In the genomic region with DNA sequence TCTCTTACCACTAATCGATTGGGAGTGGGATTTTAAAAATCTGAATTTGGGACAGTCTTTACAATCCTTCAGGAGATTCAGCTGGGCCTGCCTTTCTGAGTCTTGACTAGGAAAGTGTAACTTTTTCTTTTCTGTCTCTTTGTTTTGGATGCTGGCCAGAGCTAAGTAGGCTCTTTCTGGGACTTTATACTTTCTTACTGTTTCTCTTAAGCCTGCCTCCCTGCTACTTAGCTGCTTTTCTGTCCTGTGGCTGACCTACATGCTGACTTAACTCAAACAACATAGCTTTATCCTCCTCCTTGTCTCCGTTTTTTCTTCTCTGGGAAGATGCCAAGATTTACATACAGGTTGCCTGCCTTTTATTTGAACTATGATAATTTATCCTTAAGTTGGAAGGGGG, we compare ENCODE assay signal across 14 mouse cellular contexts. TPM values are rescaled to one million over a fixed set of nuclear protein-coding genes. Genes with fewer than 3 reads are reported as not detected.
DNase-seq lines count a peak whose midpoint lies in the region; ATAC-seq and TF ChIP-seq lines count a peak whose summit lies in the region.
"Had no signal": no experiment of that assay in that cellular context is flagged by ENCODE, and none has a peak within 500 bp of the region (broad histone marks: within the 10 kb centered on the region; RNA-seq: fewer than 3 reads in every experiment).

No protein-coding gene starts in this region.

- H3K4me2 ChIP-seq in heart, embryonic 11.5 days, result no peak overlapping the region
- no peak overlapping the region for H3K4me2 ChIP-seq in liver, embryonic 12.5 days
- H3K4me2 ChIP-seq in hindbrain, postnatal 0 days (ENCODE audit: low read depth, low read length), result no peak overlapping the region
- peak overlapping the region; percentile 11; the same call in 1 of the 2 replicates for H3K4me2 ChIP-seq in stomach, embryonic 14.5 days (replicated peaks; ENCODE audit: low read depth, low read length)

- TF ChIP-seq CTCF in liver, adult 2 months (IDR thresholded peaks at IDR 0.05; ENCODE audit: low read depth, low read length), result no peak
- TF ChIP-seq CTCF in hindbrain, postnatal 0 days (IDR thresholded peaks at IDR 0.05; ENCODE audit: low read depth), result no peak

- H3K79me2 ChIP-seq in liver, adult 2 months (ENCODE audit: control insufficient read depth, insufficient read depth, low read length), result peaks cover 30% of the 10 kb centered on the region; the same call in 1 of the 2 replicates

- no peak for ATAC-seq in heart, embryonic 11.5 days (replicated peaks; ENCODE audit: insufficient number of reproducible peaks, low FRiP score, low TSS enrichment)
- no peak for ATAC-seq in liver, embryonic 12.5 days
- ATAC-seq in hindbrain, postnatal 0 days, result no peak
- no peak for ATAC-seq in stomach, embryonic 14.5 days (ENCODE audit: insufficient number of reproducible peaks, insufficient read depth, low FRiP score, low read depth)
- ATAC-seq: midbrain, embryonic 16.5 days had no signal

- no peaks in the 10 kb centered on the region for H3K27me3 ChIP-seq in heart, embryonic 11.5 days (ENCODE audit: control insufficient read depth, insufficient read depth, low read length)
- no peaks in the 10 kb centered on the region for H3K27me3 ChIP-seq in liver, adult 2 months (ENCODE audit: control insufficient read depth, insufficient read depth, low read length)
- no peaks in the 10 kb centered on the region for H3K27me3 ChIP-seq in liver, embryonic 12.5 days (replicated peaks)
- no peaks in the 10 kb centered on the region for H3K27me3 ChIP-seq in hindbrain, postnatal 0 days (ENCODE audit: insufficient read depth, low read length)
- H3K27me3 ChIP-seq in stomach, embryonic 14.5 days (ENCODE audit: control insufficient read depth, insufficient read depth, low read length), result no peaks in the 10 kb centered on the region

- H3K9ac ChIP-seq in heart, embryonic 11.5 days (ENCODE audit: low read depth, low read length), result no peak overlapping the region
- no peak overlapping the region for H3K9ac ChIP-seq in liver, adult 2 months (ENCODE audit: low read depth, low read length)
- no peak overlapping the region for H3K9ac ChIP-seq in liver, embryonic 12.5 days
- H3K9ac ChIP-seq in hindbrain, postnatal 0 days (replicated peaks; ENCODE audit: low read length), result no peak overlapping the region
- no peak overlapping the region for H3K9ac ChIP-seq in stomach, embryonic 14.5 days (replicated peaks; ENCODE audit: low read depth, low read length)
- H3K9ac ChIP-seq: liver, embryonic 14.5 days had no signal

- WGBS in heart, embryonic 11.5 days (ENCODE audit: insufficient replicate concordance), result 63% methylated on average over 2 of the region's 2 CpGs
- WGBS in liver, adult 2 months, result 25% methylated on average over 2 of the region's 2 CpGs
- WGBS in liver, embryonic 12.5 days (ENCODE audit: insufficient replicate concordance), result 70% methylated on average over 2 of the region's 2 CpGs
- 33% methylated on average over 2 of the region's 2 CpGs for WGBS in hindbrain, postnatal 0 days
- WGBS in stomach, embryonic 14.5 days, result 46% methylated on average over 2 of the region's 2 CpGs

- H3K9me3 ChIP-seq in heart, embryonic 11.5 days (replicated peaks; ENCODE audit: control insufficient read depth, low read length), result no peaks in the 10 kb centered on the region
- no peaks in the 10 kb centered on the region for H3K9me3 ChIP-seq in liver, embryonic 12.5 days (replicated peaks)
- no peaks in the 10 kb centered on the region for H3K9me3 ChIP-seq in hindbrain, postnatal 0 days (ENCODE audit: low read length)
- no peaks in the 10 kb centered on the region for H3K9me3 ChIP-seq in stomach, embryonic 14.5 days (ENCODE audit: control insufficient read depth, low read depth, low read length)

- H3K4me3 ChIP-seq in heart, embryonic 11.5 days (ENCODE audit: low read depth, low read length), result no peak overlapping the region
- H3K4me3 ChIP-seq in liver, adult 2 months (ENCODE audit: insufficient read depth, low read depth, low read length), result no peak overlapping the region
- H3K4me3 ChIP-seq in liver, embryonic 12.5 days, result no peak overlapping the region
- no peak overlapping the region for H3K4me3 ChIP-seq in hindbrain, postnatal 0 days (ENCODE audit: low read length)
- no peak overlapping the region for H3K4me3 ChIP-seq in stomach, embryonic 14.5 days (ENCODE audit: low read depth, low read length)
- H3K4me3 ChIP-seq: heart, adult 2 months had no signal

- intact Hi-C loops in heart, postnatal 36 days (cut with DNase I), result no loop called here

- no peak for DNase-seq in heart, postnatal 36 days
- peak; percentile 44 for DNase-seq in liver, adult 2 months (ENCODE audit: extremely low read depth, low read depth, low spot score)
- peak; percentile 24 for DNase-seq in hindbrain, postnatal 0 days (ENCODE audit: low spot score)
- no peak for DNase-seq in ovary, postnatal 36 days (ENCODE audit: low spot score)
- no peak for DNase-seq in thymus, postnatal 0 days (ENCODE audit: low spot score)
- DNase-seq: adrenal gland, adult 8-10 months; heart, adult 2 months; layer of hippocampus, adult 9-11 months; thymus, postnatal 36 days had no signal

- H3K4me1 ChIP-seq in heart, embryonic 11.5 days (ENCODE audit: control insufficient read depth, insufficient read depth, low read length), result peaks cover 18% of the 10 kb centered on the region
- H3K4me1 ChIP-seq in liver, adult 2 months (ENCODE audit: control insufficient read depth, insufficient read depth, low read length), result peaks cover 15% of the 10 kb centered on the region; the same call in 1 of the 2 replicates
- H3K4me1 ChIP-seq in liver, embryonic 12.5 days, result peaks cover 59% of the 10 kb centered on the region
- H3K4me1 ChIP-seq in hindbrain, postnatal 0 days (ENCODE audit: insufficient read depth, low read length), result no peaks in the 10 kb centered on the region
- peaks cover 27% of the 10 kb centered on the region for H3K4me1 ChIP-seq in stomach, embryonic 14.5 days (ENCODE audit: control insufficient read depth, insufficient read depth, low read length)

- no peak for TF ChIP-seq POLR2A in liver, adult 2 months (IDR thresholded peaks at IDR 0.05; ENCODE audit: extremely low read depth, insufficient read depth, low read length)

- peak overlapping the region; percentile 68 for H3K27ac ChIP-seq in heart, embryonic 11.5 days (ENCODE audit: low read depth, low read length)
- H3K27ac ChIP-seq in liver, adult 2 months (replicated peaks; ENCODE audit: insufficient read depth, low read depth, low read length), result no peak overlapping the region; the same call in 1 of the 2 replicates
- H3K27ac ChIP-seq in liver, embryonic 12.5 days, result no peak overlapping the region
- H3K27ac ChIP-seq in hindbrain, postnatal 0 days, result 0 out of 2 replicates have a peak overlapping the region, but pooled peaks have one; percentile 15
- peak overlapping the region; percentile 75 for H3K27ac ChIP-seq in stomach, embryonic 14.5 days (ENCODE audit: low read length)
- H3K27ac ChIP-seq: heart, adult 2 months; liver, embryonic 14.5 days had no signal

- no peaks in the 10 kb centered on the region for H3K36me3 ChIP-seq in heart, embryonic 11.5 days (ENCODE audit: control insufficient read depth, insufficient read depth, low read length)
- no peaks in the 10 kb centered on the region for H3K36me3 ChIP-seq in liver, adult 2 months (ENCODE audit: control insufficient read depth, insufficient read depth, low read length)
- peaks cover 10% of the 10 kb centered on the region; the same call in 1 of the 2 replicates for H3K36me3 ChIP-seq in liver, embryonic 12.5 days
- no peaks in the 10 kb centered on the region for H3K36me3 ChIP-seq in hindbrain, postnatal 0 days (ENCODE audit: insufficient read depth, low read length)
- no peaks in the 10 kb centered on the region; the same call in 1 of the 2 replicates for H3K36me3 ChIP-seq in stomach, embryonic 14.5 days (ENCODE audit: control insufficient read depth, insufficient read depth, low read length)

RNA-seq across cellular contexts. Expression of a gene that starts 19.0 kb away (rescaled TPM):
- 45.3 and 52.6 TPM in 2 replicates for polyA plus RNA-seq in heart, embryonic 11.5 days (2014; fragmentation: Nextera tagmentation; extraction: Ambion mirVana)
- 10 to 100 TPM; 66.0 to 69.9 TPM for total RNA-seq in heart, postnatal 36 days (2021)
- total RNA-seq in liver, adult 2 months (2014; rRNA removed), result 44.0 and 44.8 TPM in 2 replicates
- 6.7 and 7.8 TPM in 2 replicates for polyA plus RNA-seq in liver, adult 2 months (2012; rRNA removed)
- polyA plus RNA-seq in liver, embryonic 12.5 days (2016; fragmentation: Nextera tagmentation; extraction: Ambion mirVana), result 29.8 and 30.7 TPM in 2 replicates
- total RNA-seq in hindbrain, postnatal 0 days (2014; rRNA removed), result 47.9 and 56.3 TPM in 2 replicates
- 42.0 and 42.5 TPM in 2 replicates for polyA plus RNA-seq in hindbrain, postnatal 0 days (2015; fragmentation: Nextera tagmentation; extraction: Ambion mirVana)
- polyA plus RNA-seq in stomach, embryonic 14.5 days (2014; fragmentation: Nextera tagmentation; extraction: Ambion mirVana), result 76.8 and 78.7 TPM in 2 replicates
- polyA plus RNA-seq in thymus, postnatal 0 days (2015; fragmentation: Nextera tagmentation; extraction: Ambion mirVana), result 49.9 and 61.3 TPM in 2 replicates

Comparison
In these comparisons a context has a peak if more than half of its experiments do, and no peak if none do; other contexts are left out.
1. H3K27ac ChIP-seq: peak in heart, embryonic 11.5 days (single experiment), hindbrain, postnatal 0 days (single experiment) and stomach, embryonic 14.5 days (single experiment); none in liver, adult 2 months (single experiment) and liver, embryonic 12.5 days (single experiment).
2. DNase-seq: peak in liver, adult 2 months (single experiment) and hindbrain, postnatal 0 days (single experiment); none in heart, postnatal 36 days (0 of 2), ovary, postnatal 36 days (single experiment) and thymus, postnatal 0 days (single experiment).